Mouse (Mus musculus): ENCODE results near the gene Rnf135. TPM values are rescaled to one million over a fixed set of nuclear protein-coding genes. Genes with fewer than 3 reads are reported as not detected.
"Not testable (repeated sequence)": the region's sequence is repeated elsewhere in the genome, so short reads cannot be mapped to it uniquely, and the experiment has no call there.

Gene Rnf135
- polyA plus RNA-seq, 1 experiment from 2014 or later = 10.6 TPM

- H3K9ac ChIP-seq (ENCODE audit: low read length) = no peak overlapping the region
- H3K36me3 ChIP-seq (ENCODE audit: control insufficient read depth, insufficient read depth, low read length) = no peaks in the 10 kb centered on the region
- ATAC-seq (ENCODE audit: insufficient number of reproducible peaks, insufficient read depth, low FRiP score, low read depth) = no peak
- WGBS = 78% methylated on average over 11 of the region's 11 CpGs
- no peak overlapping the region for H3K27ac ChIP-seq (replicated peaks in 1 of 2; ENCODE audit: control insufficient read depth in 1 of 2, insufficient read depth in 1 of 2, low read depth in 2 of 2, low read length in 2 of 2)
- H3K4me1 ChIP-seq (ENCODE audit: control insufficient read depth in 2 of 2, insufficient read depth in 2 of 2, low read length in 2 of 2) = peaks cover 3 to 9% of the 10 kb centered on the region in 2 experiments; a peak in 2 of 4 replicates
- H3K27me3 ChIP-seq (ENCODE audit: control insufficient read depth, insufficient read depth, low read length) = no peaks in the 10 kb centered on the region
- H3K4me3 ChIP-seq (ENCODE audit: control insufficient read depth in 1 of 2, insufficient read depth in 1 of 2, low read depth in 1 of 2, low read length in 2 of 2) = no peak overlapping the region
- no peaks in the 10 kb centered on the region for H3K9me3 ChIP-seq (ENCODE audit: control insufficient read depth, low read length)
- no peak overlapping the region for H3K4me2 ChIP-seq (ENCODE audit: low read length)
These were observed 9.5 kb upstream of the Rnf135 start for GRCm38 (mm10) chr11:80173963-80174670.

GRCm38 (mm10) chr11:80176911-80177895 lies 6.4 kb upstream of the Rnf135 start:
- Histone ChIP-seq H3K36me3 (ENCODE audit: control insufficient read depth, insufficient read depth, low read length) (no peaks in the 10 kb centered on the region), H3K27me3 (ENCODE audit: control insufficient read depth, insufficient read depth, low read length) (no peaks in the 10 kb centered on the region), H3K9ac (ENCODE audit: low read length) (no peak overlapping the region), H3K4me2 (ENCODE audit: low read length) (no peak overlapping the region), H3K27ac (replicated peaks in 1 of 2; ENCODE audit: control insufficient read depth in 1 of 2, insufficient read depth in 1 of 2, low read depth in 2 of 2, low read length in 2 of 2) (peak overlapping the region in 1 of 2 experiments; percentile 24; a peak in 1 of 4 replicates), H3K4me3 (ENCODE audit: control insufficient read depth in 1 of 2, insufficient read depth in 1 of 2, low read depth in 1 of 2, low read length in 2 of 2) (no peak overlapping the region), H3K4me1 (ENCODE audit: control insufficient read depth in 2 of 2, insufficient read depth in 2 of 2, low read length in 2 of 2) (peaks cover 3 to 9% of the 10 kb centered on the region in 2 experiments; a peak in 2 of 4 replicates), H3K9me3 (ENCODE audit: control insufficient read depth, low read length) (no peaks in the 10 kb centered on the region)
- WGBS = 59% methylated on average over 11 of the region's 11 CpGs
- peak; percentile 50; the same call in 1 of the 2 replicates for ATAC-seq (ENCODE audit: insufficient number of reproducible peaks, insufficient read depth, low FRiP score, low read depth)

- H3K27ac ChIP-seq (replicated peaks in 1 of 2; ENCODE audit: control insufficient read depth in 1 of 2, insufficient read depth in 1 of 2, low read depth in 2 of 2, low read length in 2 of 2) = no peak overlapping the region
- no peaks in the 10 kb centered on the region for H3K27me3 ChIP-seq (ENCODE audit: control insufficient read depth, insufficient read depth, low read length)
- H3K4me1 ChIP-seq (ENCODE audit: control insufficient read depth in 2 of 2, insufficient read depth in 2 of 2, low read length in 2 of 2) = peaks cover 3 to 9% of the 10 kb centered on the region in 2 experiments; a peak in 2 of 4 replicates
- no peak for ATAC-seq (ENCODE audit: insufficient number of reproducible peaks, insufficient read depth, low FRiP score, low read depth)
- WGBS = 84% methylated on average over 8 of the region's 8 CpGs
- H3K9ac ChIP-seq (ENCODE audit: low read length) = no peak overlapping the region
- no peak overlapping the region for H3K4me2 ChIP-seq (ENCODE audit: low read length)
- no peaks in the 10 kb centered on the region for H3K36me3 ChIP-seq (ENCODE audit: control insufficient read depth, insufficient read depth, low read length)
- H3K9me3 ChIP-seq (ENCODE audit: control insufficient read depth, low read length) = no peaks in the 10 kb centered on the region
- H3K4me3 ChIP-seq (ENCODE audit: control insufficient read depth in 1 of 2, insufficient read depth in 1 of 2, low read depth in 1 of 2, low read length in 2 of 2) = no peak overlapping the region
These were observed 5.3 kb upstream of the Rnf135 start for GRCm38 (mm10) chr11:80178316-80178715.

DNA sequence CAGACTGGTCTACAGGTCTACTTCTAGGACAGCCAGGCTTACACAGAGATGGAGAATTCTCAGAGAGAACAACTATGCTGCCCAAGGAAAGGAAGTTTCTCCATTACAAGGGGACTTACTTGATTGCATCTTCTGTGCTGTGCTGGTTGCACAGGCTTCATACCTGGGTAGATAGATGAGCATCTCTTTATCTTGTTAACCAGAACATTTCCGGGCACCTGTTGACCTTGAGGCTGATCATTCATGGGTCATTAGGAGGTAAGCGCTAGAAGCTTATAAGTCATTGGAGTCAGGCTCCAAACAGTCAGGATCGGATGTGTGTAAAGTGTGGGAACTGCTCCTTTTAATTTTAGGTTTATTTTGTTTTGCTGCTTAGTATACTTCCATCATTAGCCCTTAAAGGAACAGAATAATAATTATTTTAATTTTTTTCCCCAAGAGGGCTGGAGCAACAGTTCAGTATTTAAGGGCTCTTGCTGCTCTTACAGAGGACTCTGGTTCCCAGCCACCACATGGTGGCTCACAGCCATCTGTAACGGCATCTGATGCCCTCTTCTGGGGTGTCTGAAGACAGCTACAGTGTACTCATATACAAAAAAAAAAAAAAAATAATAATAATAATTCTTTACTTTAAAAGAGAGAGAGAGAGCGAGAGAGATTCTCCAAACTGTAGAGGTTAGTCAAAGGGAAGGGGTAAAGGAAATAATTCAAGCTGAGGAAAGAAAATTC lies 2.5 kb upstream of the Rnf135 start:
- Histone ChIP-seq H3K9ac (ENCODE audit: low read length) (no peak overlapping the region), H3K27me3 (ENCODE audit: control insufficient read depth, insufficient read depth, low read length) (no peaks in the 10 kb centered on the region), H3K27ac (replicated peaks in 1 of 2; ENCODE audit: control insufficient read depth in 1 of 2, insufficient read depth in 1 of 2, low read depth in 2 of 2, low read length in 2 of 2) (no peak overlapping the region), H3K4me1 (ENCODE audit: control insufficient read depth in 2 of 2, insufficient read depth in 2 of 2, low read length in 2 of 2) (peaks cover 3 to 18% of the 10 kb centered on the region in 2 experiments; a peak in 3 of 4 replicates), H3K9me3 (ENCODE audit: control insufficient read depth, low read length) (no peaks in the 10 kb centered on the region), H3K4me2 (ENCODE audit: low read length) (no peak overlapping the region), H3K4me3 (ENCODE audit: control insufficient read depth in 1 of 2, insufficient read depth in 1 of 2, low read depth in 1 of 2, low read length in 2 of 2) (no peak overlapping the region), H3K36me3 (ENCODE audit: control insufficient read depth, insufficient read depth, low read length) (no peaks in the 10 kb centered on the region)
- ATAC-seq (ENCODE audit: insufficient number of reproducible peaks, insufficient read depth, low FRiP score, low read depth) = no peak
- WGBS = 68% methylated on average over 5 of the region's 5 CpGs

DNA sequence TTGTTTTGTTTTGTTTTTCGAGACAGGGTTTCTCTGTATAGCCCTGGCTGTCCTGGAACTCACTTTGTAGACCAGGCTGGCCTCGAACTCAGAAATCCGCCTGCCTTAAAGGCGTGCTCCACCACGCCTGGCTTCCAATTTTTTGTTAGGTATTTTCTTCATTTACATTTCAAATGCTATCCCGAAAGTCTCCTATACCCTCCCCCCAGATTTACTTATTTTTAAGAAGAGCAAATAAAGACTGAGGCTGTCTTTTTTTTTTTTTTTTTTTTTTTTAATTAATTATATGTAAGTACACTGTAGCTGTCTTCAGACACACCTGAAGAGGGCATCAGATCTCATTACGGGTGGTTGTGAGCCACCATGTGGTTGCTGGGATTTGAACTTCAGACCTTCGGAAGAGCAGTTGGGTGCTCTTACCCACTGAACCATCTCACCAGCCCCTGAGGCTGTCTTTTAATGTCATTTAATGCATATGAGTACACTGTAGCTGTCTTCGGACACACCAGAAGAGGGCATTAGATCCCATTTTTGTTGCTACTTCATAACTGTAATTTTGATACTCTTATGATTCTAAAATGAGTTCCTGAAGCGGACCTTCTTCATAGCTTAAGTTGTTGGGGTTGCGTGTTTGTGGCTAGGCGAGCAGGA lies 472 bp upstream of the Rnf135 start:
- Histone ChIP-seq H3K4me2 (ENCODE audit: low read length) (peak overlapping the region; percentile 66), H3K27ac (replicated peaks in 1 of 2; ENCODE audit: control insufficient read depth in 1 of 2, insufficient read depth in 1 of 2, low read depth in 2 of 2, low read length in 2 of 2) (peak overlapping the region; percentile 72 to 87; a peak in 3 of 4 replicates), H3K4me3 (ENCODE audit: control insufficient read depth in 1 of 2, insufficient read depth in 1 of 2, low read depth in 1 of 2, low read length in 2 of 2) (peak overlapping the region; percentile 83 to 85), H3K9ac (ENCODE audit: low read length) (peak overlapping the region; percentile 93)
- peak; percentile 47; the same call in 1 of the 2 replicates for ATAC-seq (ENCODE audit: insufficient number of reproducible peaks, insufficient read depth, low FRiP score, low read depth)
- WGBS = 45% methylated on average over 12 of the region's 12 CpGs
- H3K36me3 ChIP-seq (ENCODE audit: control insufficient read depth, insufficient read depth, low read length); H3K4me1 ChIP-seq (ENCODE audit: control insufficient read depth in 2 of 2, insufficient read depth in 2 of 2, low read length in 2 of 2); H3K27me3 ChIP-seq (ENCODE audit: control insufficient read depth, insufficient read depth, low read length); H3K9me3 ChIP-seq (ENCODE audit: control insufficient read depth, low read length): not testable (repeated sequence)

GRCm38 (mm10) chr11:80184531-80185071 lies 950 bp downstream of the Rnf135 start:
- ATAC-seq (ENCODE audit: insufficient number of reproducible peaks, insufficient read depth, low FRiP score, low read depth) = no peak
- Histone ChIP-seq H3K4me2 (ENCODE audit: low read length) (peak overlapping the region; percentile 66), H3K27me3 (ENCODE audit: control insufficient read depth, insufficient read depth, low read length) (no peaks in the 10 kb centered on the region), H3K9ac (ENCODE audit: low read length) (peak overlapping the region; percentile 93), H3K9me3 (ENCODE audit: control insufficient read depth, low read length) (no peaks in the 10 kb centered on the region), H3K36me3 (ENCODE audit: control insufficient read depth, insufficient read depth, low read length) (peaks cover 7% of the 10 kb centered on the region), H3K27ac (replicated peaks in 1 of 2; ENCODE audit: control insufficient read depth in 1 of 2, insufficient read depth in 1 of 2, low read depth in 2 of 2, low read length in 2 of 2) (no peak overlapping the region; a peak in 1 of 4 replicates), H3K4me1 (ENCODE audit: control insufficient read depth in 2 of 2, insufficient read depth in 2 of 2, low read length in 2 of 2) (peaks cover 0 to 8% of the 10 kb centered on the region in 2 experiments; a peak in 1 of 4 replicates), H3K4me3 (ENCODE audit: control insufficient read depth in 1 of 2, insufficient read depth in 1 of 2, low read depth in 1 of 2, low read length in 2 of 2) (peak overlapping the region; percentile 83 to 85)
- 87% methylated on average over 6 of the region's 6 CpGs for WGBS

Data from heart, embryonic 14.5 days (tissue).